Mouse (Mus musculus) C3H10T1/2 (cell line): Measurements from ENCODE around the gene Cdc42ep4. TPM values are rescaled to one million over a fixed set of nuclear protein-coding genes. Genes with fewer than 3 reads are reported as not detected.

ENCODE experiments used
- polyA plus RNA-seq, 2 experiments: library from polyadenylated mRNA; unstranded; fragments of >200 nt; fragmentation: generic; extraction: Trizol; gene quantifications; one replicate each; pipeline ENCODE4 v1.2.1; 2012; ENCODE audit warnings: missing spikeins in 2 of 2

The Cdc42ep4 gene
- polyA plus RNA-seq: 10 to 100 TPM; 19.6 to 52.5 TPM

GRCm38 (mm10) chr11:113751484-113752084 is at the start of gene Cdc42ep4:
TSS of gene Cdc42ep4 (minus strand) at chr11:113751881.

GRCm38 (mm10) chr11:113709731-113710256 is 41.9 kb downstream of the Cdc42ep4 start, which contains the start of gene Cpsf4l:
TSS of gene Cpsf4l (minus strand) at chr11:113710017.

GRCm38 (mm10) chr11:113683957-113684706 is 67.5 kb downstream of the Cdc42ep4 start, which contains the start of the genes Fam104a and D11Wsu47e:
TSS of gene Fam104a (minus strand) at chr11:113684155.
TSS of gene D11Wsu47e (plus strand) at chr11:113684412.

Other genes with a start within 250 kb of the Cdc42ep4 start
- gene Sstr2, start 132.5 kb downstream of the Cdc42ep4 start, polyA plus RNA-seq: under 1 TPM in 1 of 2 experiments, not detected in 1; 0.13 TPM
- 10 to 100 TPM; 39.5 to 50.7 TPM for gene Cog1, start 102.7 kb downstream of the Cdc42ep4 start, polyA plus RNA-seq
- gene Slc39a11, start 101.8 kb downstream of the Cdc42ep4 start, polyA plus RNA-seq: 10 to 100 TPM in 1 of 2 experiments, 1 to 10 TPM in 1; 9.3 to 18.8 TPM
- 10 to 100 TPM; 42.0 to 46.5 TPM for gene Fam104a, start 67.7 kb downstream of the Cdc42ep4 start, polyA plus RNA-seq
- gene D11Wsu47e, start 67.5 kb downstream of the Cdc42ep4 start, polyA plus RNA-seq: 10 to 100 TPM in 1 of 2 experiments, 1 to 10 TPM in 1; 8.5 to 21.0 TPM
- gene Cpsf4l, start 41.9 kb downstream of the Cdc42ep4 start, polyA plus RNA-seq: not detected